Mouse (Mus musculus): ENCODE results near the gene 6030468B19Rik.
A peak's percentile ranks its signal among the peaks of the same experiment; 100 is the strongest.
"Not testable (repeated sequence)": the region's sequence is repeated elsewhere in the genome, so short reads cannot be mapped to it uniquely, and the experiment has no call there.

6030468B19Rik gene

DNA sequence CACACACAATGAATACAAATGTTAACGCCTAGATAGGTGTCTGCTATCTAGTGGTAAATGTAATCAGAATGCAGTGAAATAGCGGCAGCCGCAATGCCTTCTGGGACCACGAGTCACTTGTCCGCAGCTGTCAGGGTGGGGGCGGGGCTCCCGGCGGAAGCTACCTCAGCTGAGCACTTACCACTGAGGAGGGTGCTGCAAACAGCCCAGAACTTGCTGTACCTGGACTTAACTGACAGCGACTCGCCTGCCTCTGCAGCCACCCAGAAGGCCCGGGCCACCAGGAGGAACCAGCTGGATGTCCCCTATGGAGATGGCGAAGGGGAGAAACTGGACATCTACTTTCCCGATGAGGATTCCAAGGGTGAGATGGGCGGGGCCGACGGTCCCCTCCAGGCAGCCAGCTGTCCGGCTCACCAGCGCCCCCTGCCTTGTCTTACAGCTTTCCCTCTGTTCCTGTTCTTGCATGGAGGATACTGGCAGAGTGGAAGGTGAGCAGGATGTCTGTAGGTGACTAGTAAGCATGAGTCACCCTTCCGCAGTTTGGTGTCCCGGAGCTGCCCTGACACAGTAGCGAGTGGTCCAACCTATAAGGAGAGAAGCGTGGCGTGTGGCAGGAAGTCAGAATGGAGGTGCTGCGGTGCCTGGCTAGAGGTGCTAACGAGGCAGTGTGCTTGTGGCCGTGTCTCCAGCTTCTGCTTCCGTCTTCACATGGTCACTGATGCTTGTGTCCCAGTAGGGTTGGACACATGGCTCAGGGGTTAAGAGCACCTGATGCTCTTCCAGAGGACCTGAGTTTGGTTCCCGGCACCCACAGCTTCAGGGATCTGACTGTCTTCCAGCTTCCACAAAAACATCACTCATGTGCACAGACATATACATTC, 34.9 kb downstream of the 6030468B19Rik start:
- Histone ChIP-seq H3K4me3 (replicated peaks; ENCODE audit: low read length) (peak overlapping the region; percentile 82), H3K27me3 (ENCODE audit: insufficient read depth, low read length) (no peaks in the 10 kb centered on the region), H3K9me3 (ENCODE audit: low read length) (no peaks in the 10 kb centered on the region), H3K36me3 (ENCODE audit: insufficient read depth, low read length) (no peaks in the 10 kb centered on the region), H3K4me1 (replicated peaks; ENCODE audit: low read depth, low read length) (peaks cover 94% of the 10 kb centered on the region)
- TF ChIP-seq CTCF (conservative IDR thresholded peaks at IDR 0.05; ENCODE audit: low read length) (peak; percentile 71), NANOG (IDR thresholded peaks at IDR 0.05; ENCODE audit: borderline replicate concordance, low read length) (no peak)

DNA sequence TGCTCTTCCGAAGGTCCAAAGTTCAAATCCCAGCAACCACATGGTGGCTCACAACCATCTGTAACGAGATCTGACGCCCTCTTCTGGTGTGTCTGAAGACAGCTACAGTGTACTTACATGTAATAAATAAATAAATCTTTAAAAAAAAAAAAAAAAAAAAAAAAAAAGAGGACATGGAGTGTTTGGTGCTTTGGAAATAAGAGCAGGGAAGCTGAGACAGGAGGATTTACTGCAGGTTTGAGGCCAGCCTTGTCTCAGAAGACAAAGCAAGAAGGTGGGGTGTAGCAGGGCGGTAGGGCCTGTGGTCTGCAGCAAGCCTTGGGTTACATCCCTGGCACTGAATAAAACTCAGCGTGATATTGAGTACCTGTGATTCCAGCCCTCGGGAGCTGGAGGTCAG, 36.0 kb downstream of the 6030468B19Rik start:
- H3K36me3 ChIP-seq (ENCODE audit: insufficient read depth, low read length); H3K27me3 ChIP-seq (ENCODE audit: insufficient read depth, low read length); H3K9me3 ChIP-seq (ENCODE audit: low read length); H3K4me3 ChIP-seq (replicated peaks; ENCODE audit: low read length): not testable (repeated sequence)
- H3K4me1 ChIP-seq (replicated peaks; ENCODE audit: low read depth, low read length), result peaks cover 93% of the 10 kb centered on the region

DNA sequence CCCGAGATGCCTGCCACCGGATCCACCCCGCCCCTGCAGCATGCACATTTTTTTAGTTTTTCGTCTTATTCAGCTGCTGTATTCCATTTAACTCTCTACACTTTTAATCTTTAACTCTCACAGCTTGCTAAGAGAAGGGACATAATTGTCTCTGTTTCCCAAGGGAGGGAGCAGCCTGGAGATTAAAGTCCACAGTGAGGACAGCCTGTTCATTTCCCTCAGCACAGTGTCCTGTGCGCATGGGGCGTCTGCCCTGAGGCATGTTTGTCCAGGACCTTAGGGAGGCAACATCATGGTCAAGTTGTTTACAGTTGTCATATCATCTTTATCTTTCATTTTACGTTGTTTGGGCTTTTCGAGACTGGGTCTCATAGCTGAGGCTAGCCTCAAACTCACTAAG, 36.6 kb downstream of the 6030468B19Rik start:
- Histone ChIP-seq H3K27me3 (ENCODE audit: insufficient read depth, low read length) (no peaks in the 10 kb centered on the region), H3K4me3 (replicated peaks; ENCODE audit: low read length) (no peak overlapping the region), H3K36me3 (ENCODE audit: insufficient read depth, low read length) (no peaks in the 10 kb centered on the region), H3K9me3 (ENCODE audit: low read length) (no peaks in the 10 kb centered on the region), H3K4me1 (replicated peaks; ENCODE audit: low read depth, low read length) (peaks cover 93% of the 10 kb centered on the region)
- TF ChIP-seq CTCF (conservative IDR thresholded peaks at IDR 0.05; ENCODE audit: low read length) (no peak), POU5F1 (IDR thresholded peaks at IDR 0.05; ENCODE audit: borderline replicate concordance, low read length) (no peak), NANOG (IDR thresholded peaks at IDR 0.05; ENCODE audit: borderline replicate concordance, low read length) (no peak)

DNA sequence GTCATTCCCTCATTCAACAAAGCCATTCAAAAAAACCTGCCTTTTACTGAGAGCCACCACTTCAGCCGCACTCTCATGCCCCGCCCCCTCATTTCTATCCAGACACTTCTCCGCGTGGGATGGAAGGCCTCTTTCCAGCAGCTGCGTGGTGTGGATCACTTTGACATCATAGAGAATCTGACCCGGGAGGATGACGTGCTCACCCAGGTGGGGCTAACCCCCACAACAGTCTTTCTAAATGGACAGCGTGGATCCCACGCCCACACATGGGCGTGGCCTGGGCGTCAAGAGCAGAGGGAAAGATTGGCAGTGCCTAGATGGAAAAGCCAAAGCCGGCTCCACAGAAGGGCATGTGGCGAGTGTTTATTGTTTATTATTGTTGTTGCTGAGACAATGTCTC, 38.8 kb downstream of the 6030468B19Rik start:
- Histone ChIP-seq H3K4me1 (replicated peaks; ENCODE audit: low read depth, low read length) (peaks cover 86% of the 10 kb centered on the region), H3K9me3 (ENCODE audit: low read length) (no peaks in the 10 kb centered on the region), H3K4me3 (replicated peaks; ENCODE audit: low read length) (peak overlapping the region; percentile 27; the same call in 1 of the 2 replicates), H3K36me3 (ENCODE audit: insufficient read depth, low read length) (no peaks in the 10 kb centered on the region), H3K27me3 (ENCODE audit: insufficient read depth, low read length) (no peaks in the 10 kb centered on the region)
- TF ChIP-seq CTCF (conservative IDR thresholded peaks at IDR 0.05; ENCODE audit: low read length) (no peak), NANOG (IDR thresholded peaks at IDR 0.05; ENCODE audit: borderline replicate concordance, low read length) (no peak), POU5F1 (IDR thresholded peaks at IDR 0.05; ENCODE audit: borderline replicate concordance, low read length) (no peak)

DNA sequence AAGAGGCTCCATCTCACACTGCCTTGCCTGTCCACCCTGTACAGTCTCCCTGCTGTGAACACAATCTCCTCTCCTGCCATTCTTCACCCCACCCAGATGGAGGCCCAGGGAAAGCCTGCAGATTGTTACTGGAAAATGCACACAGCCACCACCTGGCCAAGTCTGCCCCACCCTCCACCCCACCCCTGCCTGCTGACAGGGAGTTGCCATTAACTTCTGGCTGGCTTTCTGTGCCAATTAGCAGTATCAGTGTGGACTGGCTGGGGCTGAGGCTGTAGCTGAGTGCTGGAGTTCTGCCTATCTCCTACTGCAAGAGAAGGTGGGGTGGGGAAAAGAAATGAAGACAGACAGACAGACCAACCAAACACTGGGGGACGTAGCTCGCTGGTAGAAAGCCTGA, 41.1 kb downstream of the 6030468B19Rik start:
- H3K36me3 ChIP-seq (ENCODE audit: insufficient read depth, low read length), result no peaks in the 10 kb centered on the region
- peaks cover 67% of the 10 kb centered on the region for H3K4me1 ChIP-seq (replicated peaks; ENCODE audit: low read depth, low read length)
- H3K4me3 ChIP-seq (replicated peaks; ENCODE audit: low read length), result peak overlapping the region; percentile 26; the same call in 1 of the 2 replicates
- TF ChIP-seq POU5F1 (IDR thresholded peaks at IDR 0.05; ENCODE audit: borderline replicate concordance, low read length), result no peak
- TF ChIP-seq NANOG (IDR thresholded peaks at IDR 0.05; ENCODE audit: borderline replicate concordance, low read length), result no peak
- TF ChIP-seq CTCF (conservative IDR thresholded peaks at IDR 0.05; ENCODE audit: low read length), result no peak
- H3K27me3 ChIP-seq (ENCODE audit: insufficient read depth, low read length), result no peaks in the 10 kb centered on the region
- H3K9me3 ChIP-seq (ENCODE audit: low read length), result no peaks in the 10 kb centered on the region

DNA sequence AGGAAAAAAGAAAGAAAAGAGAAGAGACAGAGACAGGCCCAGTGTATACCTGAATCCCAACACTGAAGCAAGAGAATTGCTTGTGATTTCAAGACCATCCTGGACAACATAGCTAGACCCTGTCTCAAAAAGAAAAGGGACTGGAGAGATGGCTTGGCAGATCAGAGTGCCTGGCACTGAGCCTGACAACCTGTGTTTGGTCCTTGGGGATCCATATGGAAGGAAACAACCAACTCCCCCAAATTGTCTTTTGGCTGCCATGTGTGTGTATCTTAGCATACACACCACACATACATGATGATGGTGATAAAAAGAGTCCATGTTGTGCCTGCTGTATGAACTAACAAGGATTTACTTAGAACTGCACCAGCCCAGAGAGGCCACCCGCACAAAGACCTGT, 41.6 kb downstream of the 6030468B19Rik start:
- Histone ChIP-seq H3K9me3 (ENCODE audit: low read length) (no peaks in the 10 kb centered on the region), H3K27me3 (ENCODE audit: insufficient read depth, low read length) (no peaks in the 10 kb centered on the region), H3K36me3 (ENCODE audit: insufficient read depth, low read length) (no peaks in the 10 kb centered on the region), H3K4me1 (replicated peaks; ENCODE audit: low read depth, low read length) (peaks cover 63% of the 10 kb centered on the region), H3K4me3 (replicated peaks; ENCODE audit: low read length) (no peak overlapping the region)
- TF ChIP-seq POU5F1 (IDR thresholded peaks at IDR 0.05; ENCODE audit: borderline replicate concordance, low read length) (no peak), NANOG (IDR thresholded peaks at IDR 0.05; ENCODE audit: borderline replicate concordance, low read length) (no peak), CTCF (conservative IDR thresholded peaks at IDR 0.05; ENCODE audit: low read length) (no peak)

DNA sequence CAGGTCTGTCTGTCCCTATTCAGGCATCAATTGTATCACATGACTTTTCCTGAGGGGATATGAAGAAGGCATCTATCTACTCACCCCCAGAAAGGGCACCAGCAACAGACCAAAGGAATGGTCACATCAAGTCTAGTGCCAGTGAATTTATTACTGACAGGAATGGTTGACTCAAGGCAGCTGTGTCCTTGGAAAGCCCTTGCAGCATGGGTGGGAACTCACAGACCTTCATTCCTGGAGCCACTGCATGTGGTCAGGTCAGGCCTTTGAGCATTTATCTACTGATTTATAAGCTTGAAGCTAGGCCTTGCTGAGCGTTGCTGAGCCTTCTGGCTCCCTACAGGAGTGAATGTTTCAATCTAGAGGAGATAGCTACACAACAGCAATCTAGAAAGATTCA, 43.5 kb downstream of the 6030468B19Rik start:
- Histone ChIP-seq H3K4me3 (replicated peaks; ENCODE audit: low read length) (no peak overlapping the region), H3K9me3 (ENCODE audit: low read length) (no peaks in the 10 kb centered on the region), H3K4me1 (replicated peaks; ENCODE audit: low read depth, low read length) (peaks cover 49% of the 10 kb centered on the region), H3K27me3 (ENCODE audit: insufficient read depth, low read length) (no peaks in the 10 kb centered on the region), H3K36me3 (ENCODE audit: insufficient read depth, low read length) (no peaks in the 10 kb centered on the region)
- TF ChIP-seq NANOG (IDR thresholded peaks at IDR 0.05; ENCODE audit: borderline replicate concordance, low read length) (no peak), CTCF (conservative IDR thresholded peaks at IDR 0.05; ENCODE audit: low read length) (no peak)

DNA sequence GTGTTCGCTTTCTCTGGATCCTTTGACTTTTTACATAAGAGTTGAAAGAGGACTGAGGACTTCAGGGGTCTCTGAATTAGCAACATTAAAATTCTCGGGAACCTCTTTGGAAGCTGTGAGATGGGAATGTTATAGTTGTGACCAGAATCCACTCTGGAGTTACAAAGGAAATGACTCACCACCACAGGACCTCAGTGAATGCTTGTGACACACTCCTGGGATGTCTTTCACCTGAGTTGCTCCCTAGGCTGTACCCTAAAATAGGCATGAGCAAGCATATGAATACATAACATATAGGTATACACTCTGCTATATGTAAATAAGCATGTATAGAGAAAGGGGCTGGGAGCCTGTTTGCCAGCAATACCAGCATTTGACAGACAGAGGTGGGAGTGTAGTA, 46.0 kb downstream of the 6030468B19Rik start:
- Histone ChIP-seq H3K4me1 (replicated peaks; ENCODE audit: low read depth, low read length) (peaks cover 52% of the 10 kb centered on the region), H3K36me3 (ENCODE audit: insufficient read depth, low read length) (no peaks in the 10 kb centered on the region), H3K9me3 (ENCODE audit: low read length) (no peaks in the 10 kb centered on the region), H3K27me3 (ENCODE audit: insufficient read depth, low read length) (no peaks in the 10 kb centered on the region), H3K4me3 (replicated peaks; ENCODE audit: low read length) (no peak overlapping the region)
- TF ChIP-seq CTCF (conservative IDR thresholded peaks at IDR 0.05; ENCODE audit: low read length), result no peak
- TF ChIP-seq POU5F1 (IDR thresholded peaks at IDR 0.05; ENCODE audit: borderline replicate concordance, low read length), result no peak
- no peak for TF ChIP-seq NANOG (IDR thresholded peaks at IDR 0.05; ENCODE audit: borderline replicate concordance, low read length)

DNA sequence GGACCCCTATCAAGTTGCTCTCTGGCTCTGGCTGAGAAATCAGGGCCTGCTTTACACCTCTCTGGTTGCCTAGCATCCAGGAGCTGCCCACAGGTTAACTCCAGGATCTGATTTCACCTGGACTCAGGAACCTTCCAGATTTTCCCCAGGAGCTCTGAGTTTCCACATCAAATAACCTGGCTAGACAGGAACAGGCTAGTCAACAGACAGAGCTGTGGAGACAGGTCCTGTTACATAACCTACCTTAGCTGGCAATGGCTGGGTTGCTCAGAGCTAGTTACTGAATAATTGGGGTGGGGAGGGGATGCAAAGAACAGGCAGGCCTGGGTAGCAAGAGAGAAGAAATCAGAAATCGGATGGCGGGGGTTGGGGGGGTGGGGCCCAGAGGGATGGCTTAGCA, 47.5 kb downstream of the 6030468B19Rik start:
- no peaks in the 10 kb centered on the region for H3K36me3 ChIP-seq (ENCODE audit: insufficient read depth, low read length)
- TF ChIP-seq CTCF (conservative IDR thresholded peaks at IDR 0.05; ENCODE audit: low read length) (no peak), NANOG (IDR thresholded peaks at IDR 0.05; ENCODE audit: borderline replicate concordance, low read length) (no peak)
- no peaks in the 10 kb centered on the region for H3K9me3 ChIP-seq (ENCODE audit: low read length)
- H3K4me3 ChIP-seq (replicated peaks; ENCODE audit: low read length), result no peak overlapping the region
- no peaks in the 10 kb centered on the region for H3K27me3 ChIP-seq (ENCODE audit: insufficient read depth, low read length)
- H3K4me1 ChIP-seq (replicated peaks; ENCODE audit: low read depth, low read length), result peaks cover 40% of the 10 kb centered on the region
